Mouse (Mus musculus): ENCODE measurements around the gene Slfn9. TPM values are rescaled to one million over a fixed set of nuclear protein-coding genes. Genes with fewer than 3 reads are reported as not detected.
A peak's percentile ranks its signal among the peaks of the same experiment; 100 is the strongest.
"Not testable (repeated sequence)": the region's sequence is repeated elsewhere in the genome, so short reads cannot be mapped to it uniquely, and the experiment has no call there.

Gene Slfn9
- polyA plus RNA-seq, 1 experiment from 2014 or later = 9.4 TPM

- peaks cover 44% of the 10 kb centered on the region for H3K36me3 ChIP-seq (replicated peaks)
- H3K4me1 ChIP-seq = peaks cover 27% of the 10 kb centered on the region
- DNase-seq (ENCODE audit: extremely low spot score, low spot score) = no peak
- H3K9me3 ChIP-seq = no peaks in the 10 kb centered on the region
- no peak overlapping the region for H3K27ac ChIP-seq
- peaks cover 23% of the 10 kb centered on the region for H3K27me3 ChIP-seq (ENCODE audit: poor library complexity, severe bottlenecking)
- H3K4me3 ChIP-seq = no peak overlapping the region
- WGBS = 91% methylated on average over 6 of the region's 6 CpGs
Measured at GRCm38 (mm10) chr11:82987621-82988020, 4.0 kb downstream of the Slfn9 start.

- Histone ChIP-seq H3K4me3 (no peak overlapping the region), H3K27me3 (ENCODE audit: poor library complexity, severe bottlenecking) (no peaks in the 10 kb centered on the region), H3K4me1 (no peaks in the 10 kb centered on the region), H3K36me3 (replicated peaks) (peaks cover 68% of the 10 kb centered on the region), H3K9me3 (no peaks in the 10 kb centered on the region), H3K27ac (no peak overlapping the region)
- WGBS = 81% methylated on average over 17 of the region's 17 CpGs
- DNase-seq (ENCODE audit: extremely low spot score, low spot score) = no peak
Measured at GRCm38 (mm10) chr11:82983193-82983592, 8.4 kb downstream of the Slfn9 start.

GRCm38 (mm10) chr11:82982409-82982808, 9.2 kb downstream of the Slfn9 start:
- peaks cover 64% of the 10 kb centered on the region for H3K36me3 ChIP-seq (replicated peaks)
- DNase-seq (ENCODE audit: extremely low spot score, low spot score) = not testable (repeated sequence)
- WGBS = 91% methylated on average over 2 of the region's 2 CpGs

DNA sequence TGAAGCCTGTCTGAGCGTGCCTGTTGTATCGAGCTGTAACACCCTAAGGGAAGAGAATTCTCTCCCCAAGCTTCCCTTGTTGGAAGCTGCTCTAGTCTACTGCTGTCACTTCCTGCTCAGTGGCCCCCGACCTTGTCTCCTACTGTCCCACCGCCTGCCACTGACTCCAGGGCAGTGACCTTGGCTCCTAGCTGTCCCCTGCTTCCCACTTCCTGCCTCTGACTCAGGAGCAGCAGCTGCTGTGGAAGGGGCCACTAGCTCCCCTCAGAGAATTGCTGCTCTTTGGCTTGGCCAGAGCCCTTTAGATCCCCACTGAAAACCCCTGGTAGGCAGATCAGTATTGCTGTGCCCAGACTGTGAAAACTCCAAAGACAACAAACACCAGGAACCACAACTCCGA, 17.7 kb downstream of the Slfn9 start:
- Histone ChIP-seq H3K9me3 (no peaks in the 10 kb centered on the region), H3K36me3 (replicated peaks) (no peaks in the 10 kb centered on the region; the same call in 1 of the 2 replicates), H3K4me3 (no peak overlapping the region), H3K4me1 (peaks cover 19% of the 10 kb centered on the region), H3K27me3 (ENCODE audit: poor library complexity, severe bottlenecking) (peaks cover 13% of the 10 kb centered on the region), H3K27ac (no peak overlapping the region)
- DNase-seq (ENCODE audit: extremely low spot score, low spot score) = no peak
- WGBS = 52% methylated on average over 5 of the region's 5 CpGs

More at GRCm38 (mm10) chr11:82982409-82982808, 9.2 kb downstream of the Slfn9 start:
- H3K4me3 ChIP-seq; H3K4me1 ChIP-seq; H3K9me3 ChIP-seq; H3K27me3 ChIP-seq (ENCODE audit: poor library complexity, severe bottlenecking); H3K27ac ChIP-seq: not testable (repeated sequence)

DNA sequence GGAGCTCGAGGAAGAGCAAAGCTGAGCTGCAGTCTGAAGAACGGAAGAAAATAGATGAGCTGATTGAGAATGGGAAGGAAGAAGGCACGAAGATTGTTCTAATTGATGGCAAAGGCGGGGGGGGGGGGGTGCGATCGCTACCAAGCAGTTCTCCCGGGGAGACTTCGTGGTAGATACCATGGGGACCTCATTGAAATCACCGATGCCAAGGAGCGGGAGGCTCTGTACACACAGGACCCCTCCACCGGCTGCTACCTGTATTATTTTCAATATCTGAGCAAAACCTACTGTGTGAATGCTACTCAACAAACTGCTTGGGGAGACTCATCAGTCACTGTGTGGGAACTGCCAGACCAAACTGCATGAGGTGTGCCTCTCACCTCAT, 20.0 kb downstream of the Slfn9 start:
- Histone ChIP-seq H3K36me3 (replicated peaks) (no peaks in the 10 kb centered on the region), H3K4me1 (peaks cover 19% of the 10 kb centered on the region), H3K9me3 (no peaks in the 10 kb centered on the region), H3K4me3 (peak overlapping the region; percentile 38; the same call in 1 of the 2 replicates), H3K27me3 (ENCODE audit: poor library complexity, severe bottlenecking) (peaks cover 13% of the 10 kb centered on the region), H3K27ac (0 out of 2 replicates have a peak overlapping the region, but pooled peaks have one; percentile 53)
- DNase-seq (ENCODE audit: extremely low spot score, low spot score) = no peak
- WGBS = 76% methylated on average over 11 of the region's 11 CpGs

DNA sequence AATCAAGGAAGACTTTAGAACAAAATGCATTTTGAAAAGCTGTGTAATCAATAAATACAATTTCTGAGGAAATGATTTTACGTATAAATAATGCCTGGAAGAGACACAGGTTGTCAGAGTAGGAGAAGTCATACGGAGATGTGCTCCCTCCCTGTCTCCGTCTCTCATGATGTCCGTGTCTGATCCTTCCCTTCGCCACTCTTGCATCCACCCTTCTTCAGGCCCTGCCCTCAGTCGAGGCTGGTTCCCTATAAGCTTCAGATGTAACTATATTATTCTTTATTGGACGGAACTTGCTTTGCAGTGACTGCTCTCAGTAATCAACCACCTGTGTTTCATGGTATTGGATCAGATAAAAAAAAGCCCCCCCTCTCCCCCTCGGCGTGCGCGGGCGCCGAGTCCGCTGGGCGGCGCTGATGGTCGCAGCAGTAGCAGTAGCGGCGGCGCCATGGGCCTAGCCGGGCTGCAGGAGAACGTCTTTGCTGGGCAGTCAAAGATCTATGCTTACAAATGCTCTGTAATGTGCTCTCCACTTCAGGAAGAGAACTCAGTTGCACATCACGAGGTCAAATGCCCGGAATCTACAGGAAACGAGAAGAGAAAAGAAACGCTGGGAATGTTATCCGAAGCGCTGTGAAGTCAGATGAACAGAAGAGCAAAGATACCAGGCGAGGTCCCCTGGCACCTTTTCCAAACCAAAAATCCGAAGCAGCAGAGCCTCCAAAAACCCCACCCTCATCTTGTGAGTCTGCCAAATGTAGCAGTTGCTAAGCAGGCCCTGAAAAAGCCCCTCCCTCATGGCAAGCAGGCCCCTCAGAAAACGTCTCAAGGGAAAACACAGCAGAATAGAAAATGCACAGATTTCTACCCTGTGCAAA, 20.7 kb downstream of the Slfn9 start:
- WGBS = 9% methylated on average over 31 of the region's 31 CpGs
- H3K9me3 ChIP-seq = no peaks in the 10 kb centered on the region

GRCm38 (mm10) chr11:82962215-82962614, 29.4 kb downstream of the Slfn9 start:
- H3K4me3 ChIP-seq = no peak overlapping the region
- H3K9me3 ChIP-seq = no peaks in the 10 kb centered on the region
- H3K27me3 ChIP-seq (ENCODE audit: poor library complexity, severe bottlenecking) = no peaks in the 10 kb centered on the region
- 87% methylated on average over 8 of the region's 8 CpGs for WGBS
- no peak overlapping the region for H3K27ac ChIP-seq
- H3K36me3 ChIP-seq (replicated peaks) = no peaks in the 10 kb centered on the region
- H3K4me1 ChIP-seq = peaks cover 4% of the 10 kb centered on the region; the same call in 1 of the 2 replicates
- no peak for DNase-seq (ENCODE audit: extremely low spot score, low spot score)

More for the DNA sequence above, 20.7 kb downstream of the Slfn9 start:
- peak; percentile 49 for DNase-seq (ENCODE audit: extremely low spot score, low spot score)
- peak overlapping the region; percentile 38 for H3K4me3 ChIP-seq
- H3K27ac ChIP-seq = peak overlapping the region; percentile 53; the same call in 1 of the 2 replicates
- peaks cover 17% of the 10 kb centered on the region for H3K4me1 ChIP-seq
- H3K36me3 ChIP-seq (replicated peaks) = no peaks in the 10 kb centered on the region
- peaks cover 13% of the 10 kb centered on the region for H3K27me3 ChIP-seq (ENCODE audit: poor library complexity, severe bottlenecking)

GRCm38 (mm10) chr11:82961743-82962142, 29.9 kb downstream of the Slfn9 start:
- DNase-seq (ENCODE audit: extremely low spot score, low spot score) = no peak
- Histone ChIP-seq H3K4me1 (peaks cover 4% of the 10 kb centered on the region; the same call in 1 of the 2 replicates), H3K27ac (no peak overlapping the region), H3K27me3 (ENCODE audit: poor library complexity, severe bottlenecking) (no peaks in the 10 kb centered on the region), H3K9me3 (no peaks in the 10 kb centered on the region), H3K36me3 (replicated peaks) (no peaks in the 10 kb centered on the region), H3K4me3 (no peak overlapping the region)
- 86% methylated on average over 2 of the region's 2 CpGs for WGBS

GRCm38 (mm10) chr11:82959613-82960012, 32.0 kb downstream of the Slfn9 start:
- Histone ChIP-seq H3K4me1 (no peaks in the 10 kb centered on the region), H3K9me3 (no peaks in the 10 kb centered on the region), H3K27me3 (ENCODE audit: poor library complexity, severe bottlenecking) (peaks cover 3% of the 10 kb centered on the region; the same call in 1 of the 2 replicates), H3K36me3 (replicated peaks) (no peaks in the 10 kb centered on the region), H3K4me3 (no peak overlapping the region), H3K27ac (no peak overlapping the region)
- DNase-seq (ENCODE audit: extremely low spot score, low spot score) = no peak
- WGBS = 20% methylated on average over 4 of the region's 4 CpGs

GRCm38 (mm10) chr11:82956925-82957324, 34.7 kb downstream of the Slfn9 start:
- Histone ChIP-seq H3K27ac (no peak overlapping the region), H3K9me3 (no peaks in the 10 kb centered on the region), H3K27me3 (ENCODE audit: poor library complexity, severe bottlenecking) (peaks cover 30% of the 10 kb centered on the region), H3K4me3 (no peak overlapping the region), H3K4me1 (peaks cover 5% of the 10 kb centered on the region; the same call in 1 of the 2 replicates), H3K36me3 (replicated peaks) (no peaks in the 10 kb centered on the region)
- DNase-seq (ENCODE audit: extremely low spot score, low spot score) = no peak
- WGBS = 86% methylated on average over 10 of the region's 10 CpGs

- H3K27me3 ChIP-seq (ENCODE audit: poor library complexity, severe bottlenecking) = peaks cover 53% of the 10 kb centered on the region
- no peak overlapping the region for H3K27ac ChIP-seq
- peaks cover 15% of the 10 kb centered on the region for H3K4me1 ChIP-seq
- DNase-seq (ENCODE audit: extremely low spot score, low spot score) = no peak
- H3K9me3 ChIP-seq = no peaks in the 10 kb centered on the region
- no peaks in the 10 kb centered on the region for H3K36me3 ChIP-seq (replicated peaks)
- H3K4me3 ChIP-seq = no peak overlapping the region
- WGBS = 82% methylated on average over 6 of the region's 6 CpGs
Measured at GRCm38 (mm10) chr11:82954631-82955030, 37.0 kb downstream of the Slfn9 start.

- no peaks in the 10 kb centered on the region for H3K9me3 ChIP-seq
- peaks cover 15% of the 10 kb centered on the region for H3K4me1 ChIP-seq
- DNase-seq (ENCODE audit: extremely low spot score, low spot score) = no peak
- H3K36me3 ChIP-seq (replicated peaks) = no peaks in the 10 kb centered on the region
- WGBS = 66% methylated on average over 9 of the region's 9 CpGs
- no peak overlapping the region for H3K27ac ChIP-seq
- H3K27me3 ChIP-seq (ENCODE audit: poor library complexity, severe bottlenecking) = peaks cover 63% of the 10 kb centered on the region
- H3K4me3 ChIP-seq = no peak overlapping the region
Measured at GRCm38 (mm10) chr11:82952612-82953542, 38.8 kb downstream of the Slfn9 start.
